Mouse (Mus musculus): ENCODE results near the gene Mapk1ip1.

DNA sequence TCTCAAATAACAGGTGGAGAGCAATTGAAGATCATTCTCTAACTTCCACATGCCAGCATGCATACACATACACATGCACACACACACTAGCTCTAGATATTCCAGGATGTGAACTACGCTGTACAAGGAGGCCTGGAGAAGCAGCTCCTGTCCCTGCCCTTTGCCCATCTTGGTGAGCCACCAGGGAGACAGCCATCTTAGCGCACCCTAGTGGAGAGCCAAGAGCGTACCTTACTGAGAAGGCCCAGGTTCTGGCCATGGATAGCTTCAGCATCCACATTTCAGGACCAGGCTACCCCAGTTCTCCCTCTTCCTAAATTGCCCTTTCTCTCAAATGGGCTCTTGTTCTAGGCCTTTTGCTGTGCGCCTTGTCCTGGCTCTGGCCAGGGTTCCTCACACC is 27.8 kb downstream of the Mapk1ip1 start:
- peak; percentile 55 for TF ChIP-seq CTCF (IDR thresholded peaks at IDR 0.05; ENCODE audit: low read depth)
- no peak for TF ChIP-seq EP300 (IDR thresholded peaks at IDR 0.05; ENCODE audit: low read depth)

Data from liver, embryonic 14.5 days (tissue).